Mouse (Mus musculus) CD8-positive naive resting alpha-beta T cell, adult 2 months (primary cell): ENCODE data around the gene Prelid3b.

Experiments used
- DNase-seq, 2 experiments: peaks; one replicate each; pipeline ENCODE4 v3.0.0; 2022; ENCODE audit warnings: low read depth in 2 of 2, low spot score in 2 of 2

The Prelid3b gene

DNA sequence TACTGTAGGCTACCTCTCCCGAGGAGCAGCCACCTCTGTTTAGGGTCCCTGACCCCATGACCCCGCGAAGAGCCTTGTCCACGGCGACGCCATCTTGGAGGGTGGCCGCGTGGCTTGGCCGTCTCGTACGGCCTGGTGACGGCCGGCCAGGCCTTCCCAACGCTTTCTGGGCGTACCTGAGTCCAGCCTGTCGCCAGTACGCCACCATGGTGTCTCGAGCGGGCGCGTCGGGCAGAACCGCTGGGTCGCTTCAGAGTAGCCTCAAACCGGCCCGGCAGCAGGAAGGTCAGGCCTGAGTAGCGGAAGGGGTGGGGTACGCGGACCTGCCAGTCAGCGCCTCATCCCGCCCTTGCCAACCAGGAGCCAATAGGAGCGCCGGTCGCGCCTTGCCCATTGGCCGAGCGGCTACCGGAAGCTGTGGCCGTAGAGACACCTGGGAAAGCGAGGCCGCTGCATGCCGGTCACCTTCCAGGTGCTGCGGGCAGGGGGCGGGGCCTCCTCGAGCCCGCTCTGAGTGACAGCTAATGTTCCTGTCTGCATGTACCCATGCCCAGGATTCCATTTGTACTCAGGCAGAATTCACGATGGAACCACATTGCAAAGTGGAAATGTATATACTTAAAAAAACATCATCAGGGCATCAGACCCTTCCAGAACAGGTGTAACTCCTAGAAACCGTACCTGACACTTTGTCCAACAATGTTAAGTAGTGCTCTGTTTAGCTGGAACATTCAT, 8.9 kb downstream of the Prelid3b start, which contains the start of gene Atp5e:
Gene Atp5e (minus strand): TSS at position 317 of the 735 bp plus-strand sequence.
- peak; percentile 68 to 70 for DNase-seq

- DNase-seq, result peak in 1 of 2 experiments; percentile 16
Observed at GRCm38 (mm10) chr2:174463370-174463769, 9.5 kb downstream of the Prelid3b start.

DNA sequence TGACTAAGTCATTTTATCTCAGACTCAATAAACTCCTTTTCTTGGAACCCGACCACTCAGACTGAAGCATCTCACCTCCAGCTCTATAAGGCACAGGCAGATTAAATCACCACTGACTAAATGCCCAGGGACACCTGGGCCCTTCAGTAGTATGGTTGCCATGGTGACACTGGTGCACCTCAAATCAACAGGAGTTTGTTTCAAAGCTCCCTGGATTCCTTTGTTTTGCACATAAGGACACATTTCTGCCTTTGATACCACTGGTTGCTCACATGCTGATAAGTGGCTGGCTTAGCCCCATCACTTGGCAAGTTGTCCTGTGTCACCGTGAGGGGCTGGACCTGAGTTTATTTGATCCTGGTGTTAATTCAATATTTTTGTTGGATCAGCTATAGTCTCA, 13.5 kb downstream of the Prelid3b start:
- no peak for DNase-seq

DNA sequence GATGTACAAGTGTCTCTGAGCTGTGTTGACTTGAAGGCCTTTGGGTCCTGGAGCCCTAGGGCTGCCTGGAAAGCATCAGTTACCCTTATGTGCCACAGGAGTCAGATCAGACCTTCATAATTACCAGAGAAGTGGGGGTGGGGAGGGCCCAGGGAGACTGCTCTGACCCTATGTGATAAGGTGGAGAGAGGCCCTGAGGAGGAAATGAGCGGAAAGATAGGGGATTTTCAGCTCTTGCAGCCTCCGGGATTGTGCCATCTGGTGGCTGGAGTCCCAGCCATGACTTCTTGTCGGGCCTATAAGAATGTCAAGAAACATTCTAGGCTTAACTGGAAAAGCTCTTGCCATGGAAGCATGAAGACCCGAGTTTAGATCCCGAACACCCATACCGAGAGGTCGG, 19.2 kb downstream of the Prelid3b start:
- no peak for DNase-seq

DNA sequence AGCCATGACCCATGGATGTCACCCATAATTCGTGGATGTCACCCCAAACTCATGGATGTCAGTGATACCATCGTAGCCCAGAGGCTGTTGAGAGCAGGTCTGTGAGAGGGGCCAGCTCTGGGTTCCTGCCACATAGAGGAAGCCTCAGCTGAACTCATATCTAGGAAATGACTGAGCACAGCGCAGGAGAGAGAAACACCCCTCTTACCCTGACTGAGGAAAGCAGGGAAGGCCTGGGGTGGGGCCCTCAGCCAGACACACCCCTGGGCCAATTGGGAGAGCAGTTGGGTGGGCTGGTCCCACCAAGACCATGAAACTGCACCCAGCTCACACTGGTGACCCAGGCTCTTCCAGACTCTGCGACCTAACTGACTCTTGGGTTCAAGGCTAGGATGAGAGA, 22.5 kb downstream of the Prelid3b start, which contains the start of gene Tubb1:
Gene Tubb1 (plus strand): TSS at position 343 of the 400 bp plus-strand sequence.
- DNase-seq, result no peak

DNA sequence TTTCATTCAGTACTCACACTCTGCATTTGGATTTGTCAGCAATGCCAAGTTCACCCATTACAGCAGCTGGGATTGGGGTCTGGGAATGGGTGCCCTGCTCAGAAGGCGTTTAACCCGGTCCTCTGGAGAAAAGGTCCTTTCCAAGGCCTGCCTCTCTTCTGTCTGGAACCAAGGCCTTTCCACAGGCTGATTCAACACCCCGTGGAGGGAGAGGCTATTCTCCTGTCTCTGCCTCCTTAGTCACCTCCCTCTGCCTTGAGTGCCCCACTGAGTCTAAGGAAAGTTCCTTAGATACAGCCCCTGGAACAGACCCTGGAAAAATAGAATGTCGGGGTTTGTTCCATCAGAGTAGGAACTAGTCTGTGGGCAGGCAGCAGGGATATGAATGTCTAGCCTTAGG, 24.5 kb downstream of the Prelid3b start:
- DNase-seq, result no peak

DNA sequence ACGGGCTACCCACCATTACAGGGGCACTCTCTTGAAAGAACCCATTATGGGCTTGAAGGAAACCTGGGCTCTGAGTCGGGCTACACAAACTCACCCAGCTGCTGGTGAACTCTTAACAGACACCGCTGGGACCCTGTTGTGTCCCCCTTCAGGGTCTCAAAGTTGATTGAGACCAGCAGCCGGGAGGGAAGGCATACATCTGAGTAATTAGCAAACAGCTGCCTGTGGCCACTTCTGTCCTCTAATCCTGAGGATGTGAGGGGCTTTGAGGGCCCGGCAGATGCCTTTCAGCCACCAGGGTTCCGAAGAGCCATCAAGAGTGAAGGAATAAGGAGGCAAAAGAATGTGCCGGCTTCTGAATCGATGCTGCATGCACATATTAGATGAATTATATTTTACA, 26.0 kb downstream of the Prelid3b start:
- DNase-seq, result no peak

DNA sequence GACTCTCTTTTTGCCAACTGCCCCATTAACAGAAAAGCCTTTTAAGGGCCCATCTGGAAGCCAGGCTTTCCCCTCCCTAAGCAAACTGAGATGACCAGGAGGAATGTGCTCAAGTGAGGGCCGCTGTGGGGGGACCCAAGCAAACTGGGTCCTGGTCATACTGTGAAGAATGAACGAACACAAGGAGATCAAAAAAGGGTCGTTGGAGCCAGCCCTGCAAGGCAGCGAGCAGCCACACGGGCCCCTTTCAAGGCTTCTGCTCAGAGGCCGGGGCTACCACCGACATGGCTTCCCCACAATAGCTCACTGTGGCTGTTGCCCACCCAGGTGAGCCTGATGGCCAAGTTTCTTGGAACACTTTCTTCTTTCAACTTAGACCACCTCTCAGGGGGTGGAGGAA, 26.4 kb downstream of the Prelid3b start:
- no peak for DNase-seq

- no peak for DNase-seq
Observed at GRCm38 (mm10) chr2:174445018-174445417, 27.9 kb downstream of the Prelid3b start.

DNA sequence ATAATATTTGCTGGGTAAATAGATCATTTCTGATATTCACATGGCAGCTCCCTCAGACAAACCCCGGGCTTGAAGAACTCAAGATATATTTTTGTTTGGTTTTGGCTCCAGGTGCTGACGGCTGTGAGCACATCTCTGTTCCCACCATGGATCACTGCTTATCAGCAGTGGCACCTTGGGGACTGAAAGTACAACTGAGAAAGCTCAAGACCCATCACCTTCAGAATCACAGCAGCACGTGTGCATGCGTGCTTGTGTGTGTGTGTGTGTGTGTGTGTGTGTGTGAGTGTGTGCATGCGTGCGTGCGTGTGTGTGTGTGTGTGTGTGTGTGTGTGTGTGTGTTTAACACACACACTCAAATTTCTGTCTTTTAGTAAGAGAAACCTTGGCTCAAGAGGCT, 28.5 kb downstream of the Prelid3b start:
- DNase-seq, result no peak

DNA sequence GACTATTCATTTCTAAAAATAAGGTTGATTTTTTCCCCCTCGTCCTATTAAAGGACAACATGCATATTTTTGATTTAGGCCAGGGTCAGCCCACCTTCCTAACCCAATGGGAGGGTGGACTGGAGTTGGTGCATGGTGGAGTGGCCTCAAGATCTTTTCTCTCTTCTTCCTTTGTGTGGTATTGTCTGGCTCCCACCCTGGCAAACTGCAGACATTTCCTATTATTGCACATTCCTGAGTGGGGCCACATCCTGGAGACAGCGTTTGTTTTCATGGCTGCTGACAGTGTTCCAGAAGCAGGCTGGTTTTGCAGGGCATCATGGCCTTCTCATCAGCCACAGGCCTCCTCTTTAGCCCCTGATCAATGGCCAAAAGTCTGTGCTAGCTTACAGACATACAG, 29.8 kb downstream of the Prelid3b start:
- no peak for DNase-seq

DNA sequence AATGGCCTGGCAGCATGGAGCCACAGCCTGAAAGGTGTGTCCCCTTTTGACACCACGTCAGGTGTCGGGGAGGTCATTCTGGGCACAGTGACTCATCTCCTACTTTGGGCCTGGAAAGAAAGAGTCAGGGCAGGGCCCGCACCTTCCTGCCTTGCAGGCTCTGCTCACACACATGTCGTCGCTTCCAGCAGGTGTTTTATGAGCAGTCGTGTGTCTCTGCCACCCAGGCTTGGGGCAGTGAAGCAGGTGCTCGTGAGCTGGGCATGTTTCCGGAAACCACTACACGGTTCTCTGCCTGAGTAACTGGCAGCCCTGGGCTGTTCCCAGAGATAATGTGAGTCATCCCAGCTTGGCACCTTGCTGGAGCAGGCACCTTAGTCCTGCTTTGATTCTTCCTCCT, 30.4 kb downstream of the Prelid3b start:
- no peak for DNase-seq

- no peak for DNase-seq
Observed at GRCm38 (mm10) chr2:174441898-174442297, 31.0 kb downstream of the Prelid3b start.

GRCm38 (mm10) chr2:174439961-174440360, 32.9 kb downstream of the Prelid3b start:
- no peak for DNase-seq

DNA sequence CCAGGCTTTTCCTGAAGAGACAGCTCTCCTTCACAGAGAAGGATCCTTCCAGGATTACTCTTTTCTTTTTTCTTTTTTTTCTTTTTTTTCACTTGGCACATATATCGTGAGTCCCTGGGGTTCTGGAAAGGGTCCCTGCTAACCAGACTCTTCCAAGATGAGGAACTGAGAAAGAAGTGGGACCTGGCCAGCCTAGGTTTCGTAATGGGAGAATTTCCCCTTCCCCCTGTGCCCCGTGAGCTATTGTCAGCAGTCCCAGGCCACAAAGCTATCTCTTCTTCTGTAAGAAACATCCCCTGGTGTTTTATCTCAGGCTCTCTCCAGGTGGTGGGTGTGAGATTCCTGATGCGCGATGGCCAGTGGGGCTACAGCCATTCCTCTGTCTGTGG, 33.4 kb downstream of the Prelid3b start:
- DNase-seq, result no peak

DNA sequence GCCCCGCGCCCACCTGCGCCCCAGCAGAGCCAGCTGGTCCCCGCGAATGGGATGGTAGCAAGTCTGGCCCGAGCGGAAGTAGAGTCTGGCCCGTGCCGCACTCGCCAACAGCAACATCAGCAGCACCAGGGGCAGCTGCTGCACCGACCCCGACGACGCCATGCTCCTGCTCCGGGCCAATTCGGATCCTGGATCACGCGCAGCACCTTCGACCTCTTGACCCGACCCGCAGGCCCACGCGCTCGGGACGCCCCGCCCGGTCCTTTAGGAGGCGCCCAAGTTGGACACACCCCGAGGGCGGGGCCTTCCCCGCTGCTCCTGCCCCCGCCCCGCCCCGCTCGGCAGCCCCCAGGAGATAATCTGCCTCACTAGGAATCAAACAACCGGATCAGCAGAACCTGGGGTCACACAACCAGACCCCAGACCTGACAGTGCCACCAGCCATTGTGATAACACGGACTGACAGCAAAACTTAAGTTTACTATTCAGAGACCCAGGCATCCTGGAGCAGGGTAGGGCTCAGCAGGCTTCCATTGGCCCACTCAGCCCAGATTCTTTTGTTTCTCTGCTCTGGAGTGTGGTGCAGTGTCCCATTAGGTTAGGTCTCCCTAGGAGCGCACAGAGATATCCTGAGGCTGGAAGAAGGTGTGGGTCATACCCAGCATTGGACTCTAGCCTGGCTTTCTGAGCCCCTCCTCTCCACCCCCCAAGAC, 34.0 kb downstream of the Prelid3b start, which contains the start of gene Ctsz:
Gene Ctsz (minus strand): TSS at position 303 of the 713 bp plus-strand sequence.
- DNase-seq, result peak; percentile 22 to 38

DNA sequence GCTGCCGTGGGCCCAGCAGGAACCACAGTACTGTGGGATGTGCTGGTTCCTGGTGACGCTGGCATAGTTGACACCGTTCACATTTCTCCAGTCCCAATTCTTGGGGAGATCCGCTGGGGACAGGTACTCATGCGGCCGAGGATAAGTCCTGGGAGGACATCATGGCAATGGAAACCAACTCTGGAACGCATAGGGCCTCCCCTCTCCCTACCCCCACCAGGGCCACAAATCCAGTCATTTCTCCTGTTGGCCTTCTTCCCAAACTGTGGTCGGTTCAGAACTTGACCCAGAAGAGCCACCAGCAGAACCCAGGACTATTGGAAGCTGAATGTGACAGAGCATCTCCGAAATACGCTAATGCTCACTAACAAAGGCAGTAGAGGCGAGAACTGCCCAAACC, 34.7 kb downstream of the Prelid3b start:
- DNase-seq, result no peak

DNA sequence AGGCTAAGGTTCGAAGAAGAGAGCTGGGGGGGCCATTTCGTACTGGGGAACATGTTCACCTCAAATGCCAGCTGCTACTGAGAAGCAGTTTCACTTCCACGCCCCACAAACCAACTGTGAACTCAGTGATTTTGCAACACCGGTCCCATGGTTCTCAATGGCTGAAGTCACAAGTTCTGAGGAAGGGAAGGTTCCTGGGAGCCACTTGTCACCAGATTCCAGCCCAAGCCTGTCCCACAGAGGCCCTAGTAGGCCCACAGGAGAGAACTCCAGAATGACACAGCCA, 35.2 kb downstream of the Prelid3b start:
- no peak for DNase-seq

GRCm38 (mm10) chr2:174436916-174437696, 35.8 kb downstream of the Prelid3b start:
- no peak for DNase-seq

GRCm38 (mm10) chr2:174436076-174436701, 36.7 kb downstream of the Prelid3b start:
- DNase-seq, result no peak

- no peak for DNase-seq
Observed at GRCm38 (mm10) chr2:174434943-174435342, 37.9 kb downstream of the Prelid3b start.
